Mouse (Mus musculus): ENCODE results near the gene Kcnh5. TPM values are rescaled to one million over a fixed set of nuclear protein-coding genes. Genes with fewer than 3 reads are reported as not detected.

The Kcnh5 gene
- total RNA-seq, 1 experiment from 2014 or later: not detected

- ATAC-seq (replicated peaks; ENCODE audit: insufficient number of reproducible peaks, low FRiP score, low TSS enrichment, poor library complexity, severe bottlenecking): no peak
These were observed 205.9 kb downstream of the Kcnh5 start for GRCm38 (mm10) chr12:74971187-74971586.

- ATAC-seq (replicated peaks; ENCODE audit: insufficient number of reproducible peaks, low FRiP score, low TSS enrichment, poor library complexity, severe bottlenecking): no peak
These were observed 207.7 kb downstream of the Kcnh5 start for GRCm38 (mm10) chr12:74969420-74969819.

- no peak for ATAC-seq (replicated peaks; ENCODE audit: insufficient number of reproducible peaks, low FRiP score, low TSS enrichment, poor library complexity, severe bottlenecking)
These were observed 210.9 kb downstream of the Kcnh5 start for GRCm38 (mm10) chr12:74966266-74966665.

- no peak for ATAC-seq (replicated peaks; ENCODE audit: insufficient number of reproducible peaks, low FRiP score, low TSS enrichment, poor library complexity, severe bottlenecking)
These were observed 224.5 kb downstream of the Kcnh5 start for GRCm38 (mm10) chr12:74952661-74953060.

GRCm38 (mm10) chr12:74951124-74952115, 225.7 kb downstream of the Kcnh5 start:
- ATAC-seq (replicated peaks; ENCODE audit: insufficient number of reproducible peaks, low FRiP score, low TSS enrichment, poor library complexity, severe bottlenecking): no peak

GRCm38 (mm10) chr12:74901331-74901730, 275.8 kb downstream of the Kcnh5 start:
- no peak for ATAC-seq (replicated peaks; ENCODE audit: insufficient number of reproducible peaks, low FRiP score, low TSS enrichment, poor library complexity, severe bottlenecking)

GRCm38 (mm10) chr12:74900777-74901176, 276.4 kb downstream of the Kcnh5 start:
- no peak for ATAC-seq (replicated peaks; ENCODE audit: insufficient number of reproducible peaks, low FRiP score, low TSS enrichment, poor library complexity, severe bottlenecking)

GRCm38 (mm10) chr12:74899055-74899454, 278.1 kb downstream of the Kcnh5 start:
- ATAC-seq (replicated peaks; ENCODE audit: insufficient number of reproducible peaks, low FRiP score, low TSS enrichment, poor library complexity, severe bottlenecking): no peak

GRCm38 (mm10) chr12:74898211-74898610, 278.9 kb downstream of the Kcnh5 start:
- ATAC-seq (replicated peaks; ENCODE audit: insufficient number of reproducible peaks, low FRiP score, low TSS enrichment, poor library complexity, severe bottlenecking): no peak

GRCm38 (mm10) chr12:74894870-74895423, 282.2 kb downstream of the Kcnh5 start:
- ATAC-seq (replicated peaks; ENCODE audit: insufficient number of reproducible peaks, low FRiP score, low TSS enrichment, poor library complexity, severe bottlenecking): no peak

GRCm38 (mm10) chr12:74889419-74889818, 287.7 kb downstream of the Kcnh5 start:
- no peak for ATAC-seq (replicated peaks; ENCODE audit: insufficient number of reproducible peaks, low FRiP score, low TSS enrichment, poor library complexity, severe bottlenecking)

GRCm38 (mm10) chr12:74887064-74887463, 290.1 kb downstream of the Kcnh5 start:
- ATAC-seq (replicated peaks; ENCODE audit: insufficient number of reproducible peaks, low FRiP score, low TSS enrichment, poor library complexity, severe bottlenecking): no peak

GRCm38 (mm10) chr12:74881344-74881743, 295.8 kb downstream of the Kcnh5 start:
- no peak for ATAC-seq (replicated peaks; ENCODE audit: insufficient number of reproducible peaks, low FRiP score, low TSS enrichment, poor library complexity, severe bottlenecking)

GRCm38 (mm10) chr12:74855666-74856065, 321.5 kb downstream of the Kcnh5 start:
- no peak for ATAC-seq (replicated peaks; ENCODE audit: insufficient number of reproducible peaks, low FRiP score, low TSS enrichment, poor library complexity, severe bottlenecking)

- ATAC-seq (replicated peaks; ENCODE audit: insufficient number of reproducible peaks, low FRiP score, low TSS enrichment, poor library complexity, severe bottlenecking): no peak
These were observed 322.9 kb downstream of the Kcnh5 start for GRCm38 (mm10) chr12:74854263-74854662.

GRCm38 (mm10) chr12:74850323-74850722, 326.8 kb downstream of the Kcnh5 start:
- no peak for ATAC-seq (replicated peaks; ENCODE audit: insufficient number of reproducible peaks, low FRiP score, low TSS enrichment, poor library complexity, severe bottlenecking)

- no peak for ATAC-seq (replicated peaks; ENCODE audit: insufficient number of reproducible peaks, low FRiP score, low TSS enrichment, poor library complexity, severe bottlenecking)
These were observed 327.2 kb downstream of the Kcnh5 start for GRCm38 (mm10) chr12:74849912-74850311.

GRCm38 (mm10) chr12:74848611-74849347, 328.4 kb downstream of the Kcnh5 start:
- ATAC-seq (replicated peaks; ENCODE audit: insufficient number of reproducible peaks, low FRiP score, low TSS enrichment, poor library complexity, severe bottlenecking): no peak

All from monocyte, adult 5-6 weeks (primary cell).